Mouse (Mus musculus) A20 (cell line): ENCODE results near the gene Mvd.

ENCODE experiments used
- DNase-seq: peaks from one replicate; pipeline ENCODE4 v3.0.0-alpha.2; 2011; ENCODE audit warnings: low read depth, low spot score

Mvd gene

GRCm38 (mm10) chr8:122427607-122428006, 15.6 kb downstream of the Mvd start:
- no peak for DNase-seq

DNA sequence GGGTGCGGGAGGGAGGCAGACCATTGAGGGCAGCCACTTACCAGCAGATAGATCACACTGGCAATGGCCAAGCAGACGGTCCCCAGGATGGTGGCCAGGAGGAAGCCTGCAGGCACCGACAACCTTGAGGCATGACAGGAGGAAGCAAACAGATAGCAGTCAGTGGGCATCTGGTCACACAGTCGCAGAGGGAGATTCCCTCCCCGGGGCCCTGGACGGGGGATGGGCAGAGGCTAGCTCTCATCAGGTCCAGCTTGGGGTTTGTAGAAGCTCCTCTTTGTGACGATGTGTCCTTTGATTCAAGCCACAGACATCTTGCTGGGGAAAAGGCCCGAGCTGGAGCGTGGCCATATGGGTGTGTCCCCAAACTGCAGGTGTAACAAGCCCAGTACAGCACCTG, 17.1 kb downstream of the Mvd start:
- DNase-seq: no peak

GRCm38 (mm10) chr8:122423659-122424058, 19.6 kb downstream of the Mvd start:
- DNase-seq: no peak

DNA sequence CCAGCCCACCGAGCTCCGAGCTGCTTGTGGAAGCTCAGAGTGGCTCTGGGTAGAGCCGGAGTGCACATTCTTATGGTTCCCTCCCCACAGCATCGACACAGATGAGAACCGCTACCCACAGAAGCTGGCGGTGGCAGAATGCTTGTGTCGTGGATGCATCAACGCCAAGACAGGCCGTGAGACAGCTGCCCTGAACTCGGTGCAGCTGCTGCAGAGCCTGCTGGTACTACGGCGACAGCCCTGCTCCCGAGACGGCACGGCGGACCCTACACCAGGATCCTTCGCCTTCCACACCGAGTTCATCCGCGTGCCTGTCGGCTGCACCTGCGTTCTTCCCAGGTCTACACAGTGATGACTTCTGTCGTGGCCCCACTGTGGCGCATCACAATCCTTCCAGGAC, 20.0 kb downstream of the Mvd start:
- DNase-seq: no peak

DNA sequence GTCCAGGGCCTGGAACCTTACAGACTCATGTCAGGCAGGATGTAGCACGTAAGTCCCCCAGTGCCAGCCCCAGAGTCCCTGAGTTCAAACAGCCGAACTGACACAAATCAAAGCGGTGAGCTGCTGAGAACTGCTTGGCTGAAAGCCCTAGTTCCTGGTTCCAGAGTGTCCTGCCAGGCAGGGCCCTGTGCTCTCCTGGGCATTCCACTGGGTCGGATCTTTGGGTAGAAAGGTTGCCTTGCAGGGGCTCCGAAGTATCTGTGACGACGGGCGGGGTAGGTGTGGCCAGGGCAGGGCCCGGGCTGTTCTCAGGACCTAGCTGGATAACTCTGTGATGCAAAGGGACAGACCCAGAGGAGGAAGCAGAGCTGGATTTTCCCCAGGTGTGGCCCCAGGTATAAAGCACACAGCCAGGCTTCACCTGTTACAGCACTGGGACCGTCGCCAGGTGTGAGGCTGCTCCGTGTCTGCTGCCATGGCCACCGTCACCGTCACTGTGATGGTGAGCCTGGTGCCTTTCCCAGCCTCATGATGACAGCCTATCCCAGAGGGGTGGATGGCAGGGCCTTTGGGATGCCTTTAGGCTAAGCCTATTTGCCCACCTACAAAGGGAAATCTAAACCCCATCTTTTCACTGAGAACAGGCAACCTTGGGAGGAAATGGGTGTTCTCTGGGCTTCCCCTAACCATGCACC, 21.7 kb downstream of the Mvd start, which contains the start of gene Il17c:
Gene Il17c (plus strand): TSS at position 645 of the 695 bp plus-strand sequence.
- DNase-seq: no peak

- DNase-seq: no peak
Observed at GRCm38 (mm10) chr8:122419881-122420555, 23.2 kb downstream of the Mvd start.

- DNase-seq: peak; percentile 31
Observed at GRCm38 (mm10) chr8:122415554-122415953, 27.7 kb downstream of the Mvd start.

GRCm38 (mm10) chr8:122414311-122414710, 28.9 kb downstream of the Mvd start:
- no peak for DNase-seq

GRCm38 (mm10) chr8:122407678-122408077, 35.5 kb downstream of the Mvd start:
- no peak for DNase-seq

DNA sequence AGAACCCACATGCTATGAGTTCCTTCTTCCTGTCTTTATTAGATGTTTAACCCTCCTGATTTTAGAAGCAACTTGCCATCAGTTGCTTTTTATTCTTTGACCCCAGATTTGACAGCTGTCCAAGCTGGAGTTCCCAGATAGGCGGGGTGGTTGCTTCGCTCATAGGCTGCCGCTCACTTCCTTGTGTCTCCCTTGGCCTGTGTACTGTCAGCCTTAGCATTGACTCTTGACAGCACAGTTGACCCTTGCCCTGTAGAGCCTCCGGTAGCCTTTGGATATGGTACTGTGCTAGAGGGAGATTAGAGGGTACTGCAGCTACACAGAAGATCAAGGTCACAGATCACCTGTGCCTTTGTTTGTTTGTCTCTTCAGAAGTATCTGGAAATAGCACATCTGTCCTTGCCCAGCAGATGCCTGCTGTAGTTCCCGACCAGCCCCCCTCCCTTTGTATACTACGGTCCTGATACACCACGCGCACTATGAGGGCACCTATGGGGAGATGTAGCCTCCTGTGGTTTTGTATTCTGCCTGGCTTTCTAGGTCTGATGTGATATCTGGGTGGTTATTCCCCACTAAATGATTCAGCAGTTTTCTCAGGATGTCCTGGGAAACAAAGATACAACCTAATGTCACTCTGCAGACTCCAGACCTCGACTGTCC, 37.9 kb downstream of the Mvd start:
- DNase-seq: no peak

GRCm38 (mm10) chr8:122398186-122398585, 45.0 kb downstream of the Mvd start:
- no peak for DNase-seq

GRCm38 (mm10) chr8:122395291-122395690, 47.9 kb downstream of the Mvd start:
- DNase-seq: no peak

- no peak for DNase-seq
Observed at GRCm38 (mm10) chr8:122393717-122394116, 49.5 kb downstream of the Mvd start.

DNA sequence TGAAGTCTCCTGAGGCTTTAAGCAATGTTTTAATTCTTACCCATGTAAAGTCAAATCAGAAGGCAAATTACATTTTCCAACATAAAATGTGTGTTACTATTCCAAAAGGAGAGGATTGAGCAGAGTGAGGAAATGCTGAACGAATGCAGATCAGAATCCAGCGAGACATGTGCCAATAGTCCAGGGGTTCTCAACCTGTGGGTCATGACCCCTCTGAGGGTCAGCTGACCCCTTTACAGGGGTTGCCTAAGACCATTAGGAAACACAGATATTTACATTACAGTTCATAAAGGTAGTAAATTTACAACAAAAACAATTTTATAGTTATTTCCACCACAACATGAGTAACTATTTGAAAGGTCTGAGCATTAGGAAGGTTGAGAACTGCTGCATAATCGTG, 52.5 kb downstream of the Mvd start:
- DNase-seq: no peak

- peak; percentile 25 for DNase-seq
Observed at GRCm38 (mm10) chr8:122389357-122389756, 53.9 kb downstream of the Mvd start.
